Mouse (Mus musculus) lung, embryonic 14.5 days (tissue): Measurements from ENCODE around the gene Capzb. TPM values are rescaled to one million over a fixed set of nuclear protein-coding genes. Genes with fewer than 3 reads are reported as not detected.

ENCODE experiments used
- ATAC-seq: fragments of 200-750 bp; cut with Nextera tagmentation; 2 replicates; pipeline ENCODE4 v1.8.0; 2017; ENCODE audit warnings: mild to moderate bottlenecking, moderate TSS enrichment, moderate library complexity; ENCODE audit not compliant: insufficient read depth
- DNase-seq: peaks from one replicate; pipeline ENCODE4 v3.0.0-alpha.2; 2015
- H3K27ac ChIP-seq: fragments of 300-500 bp; sonication (generic); 2 replicates; pipeline ENCODE4 v1.5.1; 2014; ENCODE audit warnings: low read depth, mild to moderate bottlenecking, moderate library complexity
- H3K27me3 ChIP-seq: fragments of 300-500 bp; sonication (generic); 2 replicates; pipeline ENCODE4 v1.6.1; 2014; ENCODE audit warnings: low read length, control low read depth; ENCODE audit not compliant: insufficient read depth
- H3K36me3 ChIP-seq: fragments of 300-500 bp; sonication (generic); 2 replicates; pipeline ENCODE4 v1.6.1; 2014; ENCODE audit warnings: control low read depth; ENCODE audit not compliant: insufficient read depth
- H3K4me1 ChIP-seq: fragments of 300-500 bp; sonication (generic); 2 replicates; pipeline ENCODE4 v1.6.1; 2014; ENCODE audit warnings: antibody characterized with exemption, control low read depth; ENCODE audit not compliant: insufficient read depth
- H3K4me2 ChIP-seq: fragments of 300-500 bp; sonication (generic); 2 replicates; pipeline ENCODE4 v1.6.1; 2014; ENCODE audit warnings: mild to moderate bottlenecking
- H3K4me3 ChIP-seq: fragments of 300-500 bp; sonication (generic); 2 replicates; pipeline ENCODE4 v1.5.1; 2014; ENCODE audit warnings: low read depth, low read length
- H3K9ac ChIP-seq: fragments of 300-500 bp; sonication (generic); 2 replicates; pipeline ENCODE4 v1.6.1; 2014
- H3K9me3 ChIP-seq: fragments of 300-500 bp; sonication (generic); 2 replicates; pipeline ENCODE4 v1.6.1; 2016; ENCODE audit warnings: low read depth, low read length, control low read depth
- CTCF ChIP-seq: IDR thresholded peaks from 2 replicates; pipeline ENCODE4 v1.5.1; 2016; ENCODE audit warnings: antibody characterized with exemption, low read depth
- WGBS: fragments of 180-500 bp; shearing (Covaris S2); extraction: QIAGEN DNeasy Blood & Tissue Kit; methylation state at CpG from one replicate; pipeline ENCODE4 v1.1.7; 2014; 5-methylcytosine and 5-hydroxymethylcytosine counted together
- polyA plus RNA-seq: library from polyadenylated mRNA; unstranded; fragments of >200 nt; fragmentation: Nextera tagmentation; extraction: Ambion mirVana; gene quantifications from 2 replicates; pipeline ENCODE4 v1.2.1, GENCODE M21; 2014

Gene Capzb
- polyA plus RNA-seq, 1 experiment from 2014 or later = 336 TPM

DNA sequence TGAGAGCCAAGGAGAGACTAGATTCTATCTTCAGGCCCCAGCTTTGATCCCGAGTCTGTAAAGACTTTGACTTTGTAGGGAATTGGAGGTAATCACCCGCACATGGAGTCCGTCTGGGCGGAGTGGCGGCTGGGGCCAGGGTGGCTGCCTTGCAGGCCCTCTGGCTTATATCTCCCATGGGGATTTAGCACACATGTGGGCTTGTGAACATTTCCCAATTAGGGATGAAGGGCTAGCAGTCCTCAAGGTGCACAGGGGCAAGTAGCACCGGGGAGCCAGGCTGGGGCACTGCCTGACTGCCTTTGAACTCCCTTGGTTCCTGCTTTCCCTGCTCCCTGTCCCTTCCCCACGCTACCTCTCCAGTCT is 73.8 kb downstream of the Capzb start:
- Histone ChIP-seq H3K4me3 (no peak overlapping the region), H3K27ac (no peak overlapping the region), H3K36me3 (peaks cover 79% of the 10 kb centered on the region), H3K4me1 (no peaks in the 10 kb centered on the region), H3K4me2 (no peak overlapping the region), H3K27me3 (no peaks in the 10 kb centered on the region), H3K9ac (no peak overlapping the region), H3K9me3 (no peaks in the 10 kb centered on the region)
- 83% methylated on average over 7 of the region's 7 CpGs for WGBS
- no peak for TF ChIP-seq CTCF
- ATAC-seq = no peak
- DNase-seq = no peak

DNA sequence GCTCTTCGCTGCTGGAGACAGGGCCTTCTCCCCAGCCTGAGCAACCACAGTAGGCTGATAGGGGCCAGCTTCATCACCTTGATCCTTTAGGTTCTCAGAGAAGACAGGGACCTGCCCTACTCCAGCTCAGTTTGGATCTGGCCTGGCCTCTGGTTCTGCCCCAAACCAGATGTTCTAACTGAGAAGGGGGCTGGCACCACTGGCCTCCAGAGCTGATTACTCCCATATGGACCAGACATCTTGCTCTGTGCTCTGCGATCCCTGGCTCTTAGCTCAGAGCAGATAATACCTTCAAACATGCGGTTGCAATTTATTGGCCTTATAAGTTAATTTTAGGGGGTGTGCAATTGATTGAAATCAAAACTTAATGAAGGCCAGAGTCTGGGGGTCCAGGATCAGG is 74.6 kb downstream of the Capzb start:
- no peaks in the 10 kb centered on the region for H3K27me3 ChIP-seq
- H3K4me1 ChIP-seq = no peaks in the 10 kb centered on the region
- WGBS = 83% methylated on average over 3 of the region's 3 CpGs
- H3K9ac ChIP-seq = no peak overlapping the region
- H3K27ac ChIP-seq = no peak overlapping the region
- no peaks in the 10 kb centered on the region for H3K9me3 ChIP-seq
- H3K4me3 ChIP-seq = no peak overlapping the region
- DNase-seq (no peak), ATAC-seq (no peak)
- TF ChIP-seq CTCF = no peak
- H3K4me2 ChIP-seq = no peak overlapping the region
- peaks cover 75% of the 10 kb centered on the region for H3K36me3 ChIP-seq

DNA sequence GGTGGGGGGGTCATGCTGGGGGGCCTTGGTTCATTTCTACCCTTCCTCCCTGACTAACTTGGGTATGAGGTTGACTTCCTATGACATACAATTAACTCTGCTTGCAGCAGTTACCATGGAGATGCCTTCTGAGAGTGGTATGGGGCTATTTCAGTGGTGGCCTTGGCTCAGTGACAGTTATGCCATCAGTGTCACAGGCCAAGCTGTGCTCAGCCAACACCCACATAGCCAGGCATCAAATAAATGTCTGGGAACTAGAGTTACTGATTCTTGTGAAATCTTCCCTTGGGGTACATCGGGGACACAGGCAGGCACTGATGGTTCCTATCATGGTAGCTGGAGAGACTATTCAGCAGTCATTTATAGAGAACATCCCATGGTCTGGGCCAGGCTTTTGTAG is 75.5 kb downstream of the Capzb start:
- DNase-seq (no peak), ATAC-seq (no peak)
- H3K27me3 ChIP-seq = no peaks in the 10 kb centered on the region
- no peaks in the 10 kb centered on the region for H3K4me1 ChIP-seq
- TF ChIP-seq CTCF = no peak
- peaks cover 74% of the 10 kb centered on the region for H3K36me3 ChIP-seq
- no peak overlapping the region for H3K4me3 ChIP-seq
- no peaks in the 10 kb centered on the region for H3K9me3 ChIP-seq
- WGBS = 96% methylated on average over 1 of the region's 1 CpGs
- H3K4me2 ChIP-seq = no peak overlapping the region
- H3K27ac ChIP-seq = no peak overlapping the region
- H3K9ac ChIP-seq = no peak overlapping the region

DNA sequence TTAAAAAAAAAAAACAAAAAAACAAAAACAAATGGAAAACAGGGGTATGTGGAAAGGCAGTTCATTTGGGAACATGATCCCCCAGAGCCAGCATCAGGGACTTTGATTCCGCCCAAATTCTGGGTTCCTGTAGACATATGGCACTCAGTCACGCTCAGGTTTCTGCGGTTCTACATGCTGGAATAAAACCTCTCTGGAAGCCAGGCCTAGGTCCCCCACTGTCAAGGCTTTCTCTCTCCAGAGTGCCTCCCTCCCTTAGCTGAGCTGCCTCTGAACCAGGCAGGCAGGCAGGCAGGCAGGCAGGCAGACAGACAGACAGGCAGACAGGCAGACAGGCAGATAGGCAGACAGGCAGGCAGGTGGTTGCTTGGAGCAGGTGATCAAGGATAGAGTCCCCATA is 77.5 kb downstream of the Capzb start:
- ATAC-seq = no peak
- H3K36me3 ChIP-seq = peaks cover 72% of the 10 kb centered on the region
- H3K4me1 ChIP-seq = no peaks in the 10 kb centered on the region
- no peak overlapping the region for H3K27ac ChIP-seq
- no peaks in the 10 kb centered on the region for H3K9me3 ChIP-seq
- H3K27me3 ChIP-seq = no peaks in the 10 kb centered on the region
- H3K4me2 ChIP-seq = no peak overlapping the region
- no peak for DNase-seq
- TF ChIP-seq CTCF = no peak
- no peak overlapping the region for H3K4me3 ChIP-seq
- WGBS = 95% methylated on average over 3 of the region's 3 CpGs
- no peak overlapping the region for H3K9ac ChIP-seq

DNA sequence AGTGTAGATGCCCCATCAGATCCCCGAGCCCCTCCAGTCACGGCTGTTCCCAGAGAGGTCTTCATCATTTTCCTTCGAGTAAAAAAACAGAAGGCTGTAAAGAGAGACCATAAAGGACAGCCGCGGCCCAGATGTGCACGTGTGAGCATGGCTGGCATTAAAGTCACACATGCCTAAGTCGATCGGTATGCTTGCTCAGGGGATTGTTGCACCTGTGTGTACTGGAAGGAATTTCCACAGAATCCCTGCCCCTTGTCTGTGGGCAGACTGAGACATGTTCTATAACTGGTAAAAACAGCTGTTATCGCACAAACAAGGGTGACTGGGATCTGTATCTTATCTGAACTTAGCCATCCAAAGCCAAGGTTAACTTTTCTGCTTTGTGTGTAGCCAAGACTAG is 78.9 kb downstream of the Capzb start:
- Histone ChIP-seq H3K9me3 (no peaks in the 10 kb centered on the region), H3K27me3 (no peaks in the 10 kb centered on the region), H3K9ac (no peak overlapping the region), H3K4me2 (no peak overlapping the region), H3K4me3 (no peak overlapping the region), H3K27ac (no peak overlapping the region), H3K4me1 (no peaks in the 10 kb centered on the region), H3K36me3 (peaks cover 67% of the 10 kb centered on the region)
- TF ChIP-seq CTCF = no peak
- WGBS = 82% methylated on average over 9 of the region's 9 CpGs
- DNase-seq (no peak), ATAC-seq (no peak)

DNA sequence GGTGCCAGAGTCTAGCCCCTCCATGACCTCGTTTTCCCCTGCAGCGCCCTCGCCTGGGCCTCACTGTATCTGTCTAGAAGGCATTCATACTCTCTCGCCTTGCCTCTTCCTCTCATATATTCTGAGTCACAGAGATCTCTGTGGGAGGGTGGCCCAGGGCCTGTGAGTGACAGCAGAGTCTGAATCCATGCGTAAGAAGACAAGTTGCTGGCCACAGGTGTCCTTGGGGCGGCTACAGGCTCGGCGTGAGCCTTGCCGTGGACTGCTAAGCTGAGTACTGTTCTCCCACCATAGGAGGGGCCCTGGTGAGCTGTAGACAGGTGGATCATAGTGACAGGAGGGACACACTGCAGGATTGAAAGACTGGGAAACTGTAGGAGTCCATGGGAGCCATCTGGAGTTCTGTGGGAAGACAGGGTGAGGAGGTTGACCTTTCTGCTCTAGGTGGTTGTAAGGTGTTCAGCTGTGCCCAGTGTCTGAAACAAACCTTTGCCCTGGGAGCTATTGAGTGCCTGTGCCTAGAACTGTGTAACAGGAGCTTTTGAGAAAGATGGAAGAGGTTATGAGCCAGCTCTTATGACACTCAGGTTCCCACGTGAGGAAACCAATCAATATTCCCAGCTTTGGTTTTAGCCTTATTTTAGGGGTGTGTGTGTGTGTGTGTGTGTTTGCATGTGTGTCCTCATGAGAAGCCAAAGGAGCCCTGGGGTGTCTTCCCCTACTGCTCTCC is 80.4 kb downstream of the Capzb start:
- Histone ChIP-seq H3K27ac (no peak overlapping the region), H3K4me2 (no peak overlapping the region), H3K9ac (no peak overlapping the region), H3K36me3 (peaks cover 61% of the 10 kb centered on the region), H3K4me1 (no peaks in the 10 kb centered on the region), H3K9me3 (no peaks in the 10 kb centered on the region), H3K4me3 (no peak overlapping the region), H3K27me3 (no peaks in the 10 kb centered on the region)
- DNase-seq (no peak), ATAC-seq (no peak)
- WGBS = 83% methylated on average over 10 of the region's 10 CpGs
- no peak for TF ChIP-seq CTCF

DNA sequence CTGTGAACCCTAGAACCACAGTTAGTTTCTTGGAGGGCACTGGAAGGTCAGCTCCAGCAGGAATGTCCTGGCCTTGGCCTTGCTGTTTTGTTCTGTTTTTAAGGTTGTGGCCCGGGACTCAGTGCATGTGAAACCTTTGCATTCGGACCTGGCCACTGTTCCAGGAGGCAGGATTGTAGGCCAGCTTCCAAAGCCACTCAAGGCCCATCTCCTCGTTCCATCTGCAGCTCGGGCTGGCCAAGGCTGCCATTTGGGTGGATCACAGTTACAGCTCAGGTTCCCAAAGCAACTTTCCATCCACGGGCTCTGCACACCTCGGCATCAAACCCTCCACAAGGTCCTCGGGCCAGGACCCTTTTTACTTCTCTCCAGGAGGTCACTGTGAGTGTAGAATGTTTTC is 81.9 kb downstream of the Capzb start:
- Histone ChIP-seq H3K27me3 (no peaks in the 10 kb centered on the region), H3K4me1 (no peaks in the 10 kb centered on the region), H3K27ac (no peak overlapping the region), H3K9ac (no peak overlapping the region), H3K4me2 (no peak overlapping the region), H3K9me3 (no peaks in the 10 kb centered on the region), H3K4me3 (no peak overlapping the region), H3K36me3 (peaks cover 47% of the 10 kb centered on the region)
- no peak for TF ChIP-seq CTCF
- 87% methylated on average over 7 of the region's 7 CpGs for WGBS
- ATAC-seq (no peak), DNase-seq (no peak)

DNA sequence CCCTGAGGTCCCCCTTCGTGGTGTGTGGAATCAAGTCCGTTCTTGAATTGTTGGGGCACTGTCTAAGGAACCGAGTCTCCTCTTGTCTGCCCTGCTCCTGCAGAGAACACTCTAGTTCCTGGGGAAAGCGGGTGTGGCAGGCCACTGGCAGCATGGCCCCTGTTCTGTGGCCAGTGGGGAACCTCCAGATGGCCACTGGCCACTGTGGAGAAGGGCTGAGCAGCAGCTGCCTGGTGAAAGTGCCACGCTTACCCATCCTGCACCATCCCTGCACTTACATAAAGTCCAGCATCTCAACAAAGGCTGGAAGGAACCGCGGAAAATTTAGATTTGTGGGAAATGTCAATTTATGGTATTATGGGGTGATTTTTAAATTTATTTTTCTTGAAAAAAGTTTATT is 83.7 kb downstream of the Capzb start:
- no peak for DNase-seq
- no peak for TF ChIP-seq CTCF
- Histone ChIP-seq H3K36me3 (peaks cover 55% of the 10 kb centered on the region), H3K9me3 (no peaks in the 10 kb centered on the region), H3K4me3 (no peak overlapping the region), H3K27ac (no peak overlapping the region), H3K4me2 (no peak overlapping the region), H3K9ac (no peak overlapping the region), H3K4me1 (no peaks in the 10 kb centered on the region), H3K27me3 (no peaks in the 10 kb centered on the region)
- no peak for ATAC-seq
- whole genome bisulfite sequencing = 85% methylated on average over 7 of the region's 7 CpGs
